9 mouse cellular contexts compared by ENCODE assay signal in genomic region chr9:50593544-50593943, GRCm38 (mm10). TPM values are rescaled to one million over a fixed set of nuclear protein-coding genes. Genes with fewer than 3 reads are reported as not detected.
A peak's percentile ranks its signal among the peaks of the same experiment; 100 is the strongest.
DNase-seq lines count a peak whose midpoint lies in the region; ATAC-seq and TF ChIP-seq lines count a peak whose summit lies in the region.
"Had no signal": no experiment of that assay in that cellular context is flagged by ENCODE, and none has a peak within 500 bp of the region (broad histone marks: within the 10 kb centered on the region; RNA-seq: fewer than 3 reads in every experiment).

No protein-coding gene starts in this region.

- TF ChIP-seq POLR2A in thymus, adult 2 months (IDR thresholded peaks at IDR 0.05; ENCODE audit: control insufficient read depth, extremely low read depth, insufficient read depth, low read length, poor library complexity) = no peak

- peak; percentile 47 for TF ChIP-seq CTCF in gastrocnemius, adult 2 months (IDR thresholded peaks at IDR 0.05)
- no peak for TF ChIP-seq CTCF in thymus, adult 2 months (IDR thresholded peaks at IDR 0.05; ENCODE audit: borderline replicate concordance, control insufficient read depth, extremely low read depth, insufficient read depth, low read length, poor library complexity)

- no peak overlapping the region for H3K4me2 ChIP-seq in embryonic facial prominence, embryonic 11.5 days (ENCODE audit: low read depth, low read length)

- no peak overlapping the region for H3K4me3 ChIP-seq in gastrocnemius, adult 2 months
- H3K4me3 ChIP-seq in thymus, adult 2 months (ENCODE audit: control insufficient read depth, insufficient read depth, low read length) = no peak overlapping the region
- H3K4me3 ChIP-seq in embryonic facial prominence, embryonic 11.5 days (ENCODE audit: low read depth, low read length) = no peak overlapping the region

- H3K9ac ChIP-seq in embryonic facial prominence, embryonic 11.5 days (replicated peaks; ENCODE audit: low read length) = no peak overlapping the region

- H3K27ac ChIP-seq in gastrocnemius, adult 2 months = no peak overlapping the region
- H3K27ac ChIP-seq in thymus, adult 2 months (ENCODE audit: control insufficient read depth, insufficient read depth, low read length) = no peak overlapping the region
- no peak overlapping the region for H3K27ac ChIP-seq in embryonic facial prominence, embryonic 11.5 days (replicated peaks; ENCODE audit: low read depth, low read length)

- no peaks in the 10 kb centered on the region for H3K9me3 ChIP-seq in embryonic facial prominence, embryonic 11.5 days (replicated peaks; ENCODE audit: control insufficient read depth, low read length)

- intact Hi-C loops in gastrocnemius, adult 2 months (cut with DNase I) = loop anchor here (10.0 kb wide), 1 partner anchor 149 kb away; no protein-coding TSS in a partner anchor

- no peak for ATAC-seq in embryonic facial prominence, embryonic 11.5 days (replicated peaks; ENCODE audit: insufficient number of reproducible peaks, low FRiP score, low TSS enrichment, low read depth)
- peak; percentile 73 for ATAC-seq in megakaryocyte-erythroid progenitor cell, adult 5-6 weeks (replicated peaks; ENCODE audit: low FRiP score, low TSS enrichment, poor library complexity, severe bottlenecking)
- no peak for ATAC-seq in erythroid progenitor cell, adult 5-6 weeks (replicated peaks; ENCODE audit: low FRiP score, poor library complexity, severe bottlenecking)

- H3K27me3 ChIP-seq in thymus, adult 2 months (ENCODE audit: control insufficient read depth, insufficient read depth, low read length) = no peaks in the 10 kb centered on the region
- H3K27me3 ChIP-seq in embryonic facial prominence, embryonic 11.5 days (ENCODE audit: control insufficient read depth, insufficient read depth, low read length) = no peaks in the 10 kb centered on the region

- H3K36me3 ChIP-seq in thymus, adult 2 months (ENCODE audit: control insufficient read depth, insufficient read depth, low read length) = peaks cover 23% of the 10 kb centered on the region
- H3K36me3 ChIP-seq in embryonic facial prominence, embryonic 11.5 days (replicated peaks; ENCODE audit: control insufficient read depth, insufficient read depth, low read depth, low read length) = peaks cover 6% of the 10 kb centered on the region

- peaks cover 4% of the 10 kb centered on the region for H3K4me1 ChIP-seq in thymus, adult 2 months (replicated peaks; ENCODE audit: control insufficient read depth, insufficient read depth, low read length)
- H3K4me1 ChIP-seq in embryonic facial prominence, embryonic 11.5 days (ENCODE audit: control insufficient read depth, insufficient read depth, low read length) = no peaks in the 10 kb centered on the region

- DNase-seq in gastrocnemius, adult 2 months = no peak
- DNase-seq in gastrocnemius, postnatal 25 days = no peak
- DNase-seq in thymus, adult 2 months = peak; percentile 45
- DNase-seq in thymus, adult 18-20 months = no peak
- peak; percentile 38 for DNase-seq in embryonic facial prominence, embryonic 11.5 days (ENCODE audit: low spot score)
- DNase-seq in layer of hippocampus, adult 8-10 months (ENCODE audit: low spot score in 2 of 2) = no peak

- WGBS in thymus, adult 2 months = 73% methylated on average over 3 of the region's 3 CpGs
- 70% methylated on average over 3 of the region's 3 CpGs for WGBS in embryonic facial prominence, embryonic 11.5 days

RNA-seq across cellular contexts. Expression of gene Sdhd, which starts 10.1 kb away (rescaled TPM):
- total RNA-seq in gastrocnemius, adult 2 months (2021) = 100 to 1,000 TPM; 269 to 419 TPM
- total RNA-seq in gastrocnemius, postnatal 25 days (2021) = 100 to 1,000 TPM; 338 to 360 TPM
- 197 and 210 TPM in 2 replicates for polyA plus RNA-seq in thymus, adult 2 months (2012; rRNA removed)
- polyA plus RNA-seq in embryonic facial prominence, embryonic 11.5 days (2014; fragmentation: Nextera tagmentation; extraction: Ambion mirVana) = 302 and 308 TPM in 2 replicates
- 254 and 275 TPM in 2 replicates for total RNA-seq in megakaryocyte-erythroid progenitor cell, adult 5-6 weeks (2014; fragmentation: Nextera tagmentation)
- 241 and 307 TPM in 2 replicates for total RNA-seq in megakaryocyte-erythroid progenitor cell, adult 5-6 weeks (2017)
- 79.6 and 82.2 TPM in 2 replicates for total RNA-seq in erythroid progenitor cell, adult 5-6 weeks (2015; ENCODE audit: low replicate concordance)
- 43.1 and 59.0 TPM in 2 replicates for total RNA-seq in erythroid progenitor cell, adult 5-6 weeks (2017; ENCODE audit: low replicate concordance)
- 100 to 1,000 TPM; 108 to 126 (median 114) TPM for total RNA-seq in layer of hippocampus, adult 8-10 months (2022)

RNA-seq across cellular contexts. Expression of gene Timm8b, which starts 10.2 kb away (rescaled TPM):
- 100 to 1,000 TPM; 211 to 231 TPM for total RNA-seq in gastrocnemius, adult 2 months (2021)
- 100 to 1,000 TPM; 182 to 200 TPM for total RNA-seq in gastrocnemius, postnatal 25 days (2021)
- 126 and 168 TPM in 2 replicates for polyA plus RNA-seq in thymus, adult 2 months (2012; rRNA removed)
- polyA plus RNA-seq in embryonic facial prominence, embryonic 11.5 days (2014; fragmentation: Nextera tagmentation; extraction: Ambion mirVana) = 301 and 326 TPM in 2 replicates
- 176 and 190 TPM in 2 replicates for total RNA-seq in megakaryocyte-erythroid progenitor cell, adult 5-6 weeks (2014; fragmentation: Nextera tagmentation)
- total RNA-seq in megakaryocyte-erythroid progenitor cell, adult 5-6 weeks (2017) = 253 and 291 TPM in 2 replicates
- 29.6 and 98.1 TPM in 2 replicates for total RNA-seq in erythroid progenitor cell, adult 5-6 weeks (2015; ENCODE audit: low replicate concordance)
- 22.5 and 77.4 TPM in 2 replicates for total RNA-seq in erythroid progenitor cell, adult 5-6 weeks (2017; ENCODE audit: low replicate concordance)
- total RNA-seq in layer of hippocampus, adult 8-10 months (2022) = 100 to 1,000 TPM; 182 to 219 (median 194) TPM

RNA-seq across cellular contexts. Expression of gene Pih1d2, which starts 23.6 kb away (rescaled TPM):
- total RNA-seq in gastrocnemius, adult 2 months (2021) = under 1 TPM; 0.53 to 0.61 TPM
- total RNA-seq in gastrocnemius, postnatal 25 days (2021) = under 1 TPM; 0.20 to 0.43 TPM
- 0.69 and 0.85 TPM in 2 replicates for polyA plus RNA-seq in thymus, adult 2 months (2012; rRNA removed)
- polyA plus RNA-seq in embryonic facial prominence, embryonic 11.5 days (2014; fragmentation: Nextera tagmentation; extraction: Ambion mirVana) = 3.1 and 5.3 TPM in 2 replicates
- total RNA-seq in megakaryocyte-erythroid progenitor cell, adult 5-6 weeks (2014; fragmentation: Nextera tagmentation) = 3.5 and 3.8 TPM in 2 replicates
- total RNA-seq in megakaryocyte-erythroid progenitor cell, adult 5-6 weeks (2017) = 10.4 TPM in 1 of 2 replicates, not detected in the other
- not detected in 2 replicates for total RNA-seq in erythroid progenitor cell, adult 5-6 weeks (2015; ENCODE audit: low replicate concordance)
- total RNA-seq in erythroid progenitor cell, adult 5-6 weeks (2017; ENCODE audit: low replicate concordance) = 0.64 TPM in 1 of 2 replicates, not detected in the other
- 1 to 10 TPM; 2.7 to 6.2 (median 5.7) TPM for total RNA-seq in layer of hippocampus, adult 8-10 months (2022)

RNA-seq across cellular contexts. Expression of gene Nkapd1, which starts 23.7 kb away (rescaled TPM):
- 10 to 100 TPM; 11.1 to 11.7 TPM for total RNA-seq in gastrocnemius, adult 2 months (2021)
- 10 to 100 TPM in 1 of 2 experiments, 1 to 10 TPM in 1; 7.7 to 10.4 TPM for total RNA-seq in gastrocnemius, postnatal 25 days (2021)
- polyA plus RNA-seq in thymus, adult 2 months (2012; rRNA removed) = 8.5 and 8.9 TPM in 2 replicates
- 30.8 and 35.3 TPM in 2 replicates for polyA plus RNA-seq in embryonic facial prominence, embryonic 11.5 days (2014; fragmentation: Nextera tagmentation; extraction: Ambion mirVana)
- total RNA-seq in megakaryocyte-erythroid progenitor cell, adult 5-6 weeks (2014; fragmentation: Nextera tagmentation) = 21.6 and 27.6 TPM in 2 replicates
- total RNA-seq in megakaryocyte-erythroid progenitor cell, adult 5-6 weeks (2017) = 46.2 and 51.8 TPM in 2 replicates
- total RNA-seq in erythroid progenitor cell, adult 5-6 weeks (2015; ENCODE audit: low replicate concordance) = 11.3 and 16.9 TPM in 2 replicates
- 7.2 and 11.9 TPM in 2 replicates for total RNA-seq in erythroid progenitor cell, adult 5-6 weeks (2017; ENCODE audit: low replicate concordance)
- 10 to 100 TPM; 17.0 to 23.7 (median 19.5) TPM for total RNA-seq in layer of hippocampus, adult 8-10 months (2022)

RNA-seq across cellular contexts. Expression of gene Tex12, which starts 32.4 kb away (rescaled TPM):
- total RNA-seq in gastrocnemius, adult 2 months (2021) = not detected
- total RNA-seq in gastrocnemius, postnatal 25 days (2021) = not detected
- not detected in 2 replicates for polyA plus RNA-seq in thymus, adult 2 months (2012; rRNA removed)
- not detected in 2 replicates for polyA plus RNA-seq in embryonic facial prominence, embryonic 11.5 days (2014; fragmentation: Nextera tagmentation; extraction: Ambion mirVana)
- total RNA-seq in megakaryocyte-erythroid progenitor cell, adult 5-6 weeks (2014; fragmentation: Nextera tagmentation) = not detected in 2 replicates
- not detected in 2 replicates for total RNA-seq in megakaryocyte-erythroid progenitor cell, adult 5-6 weeks (2017)
- not detected in 2 replicates for total RNA-seq in erythroid progenitor cell, adult 5-6 weeks (2015; ENCODE audit: low replicate concordance)
- total RNA-seq in erythroid progenitor cell, adult 5-6 weeks (2017; ENCODE audit: low replicate concordance) = not detected in 2 replicates
- total RNA-seq in layer of hippocampus, adult 8-10 months (2022) = not detected
- total RNA-seq: layer of hippocampus, postnatal 25 days had no signal

Comparison
In these comparisons a context has a peak if more than half of its experiments do, and no peak if none do; other contexts are left out.
1. DNase-seq: peak in thymus, adult 2 months (single experiment) and embryonic facial prominence, embryonic 11.5 days (single experiment); none in gastrocnemius, adult 2 months (single experiment), gastrocnemius, postnatal 25 days (single experiment), thymus, adult 18-20 months (0 of 2) and layer of hippocampus, adult 8-10 months (0 of 2).